Mouse (Mus musculus) embryonic facial prominence, embryonic 14.5 days (tissue): ENCODE data around the gene Casq2. TPM values are rescaled to one million over a fixed set of nuclear protein-coding genes. Genes with fewer than 3 reads are reported as not detected.

Experiments
- ATAC-seq: fragments of 200-750 bp; cut with Nextera tagmentation; 2 replicates; pipeline ENCODE4 v1.8.0; 2017; ENCODE audit warnings: low read depth, moderate number of reproducible peaks, moderate TSS enrichment
- DNase-seq: peaks from one replicate; pipeline ENCODE4 v3.0.0-alpha.2; 2015; ENCODE audit warnings: low spot score
- H3K27ac ChIP-seq: fragments of 300-500 bp; sonication (generic); replicated peaks from 2 replicates; pipeline ENCODE4 v1.5.1; 2014; ENCODE audit warnings: low read depth, mild to moderate bottlenecking, low read length, moderate library complexity
- H3K27me3 ChIP-seq: fragments of 300-500 bp; sonication (generic); replicated peaks from 2 replicates; pipeline ENCODE4 v1.6.1; 2014; ENCODE audit warnings: low read length; ENCODE audit not compliant: control insufficient read depth, insufficient read depth
- H3K36me3 ChIP-seq: fragments of 300-500 bp; sonication (generic); 2 replicates; pipeline ENCODE4 v1.6.1; 2014; ENCODE audit warnings: low read length, mixed read lengths; ENCODE audit not compliant: control insufficient read depth, insufficient read depth
- H3K4me1 ChIP-seq: fragments of 300-500 bp; sonication (generic); 2 replicates; pipeline ENCODE4 v1.6.1; 2014; ENCODE audit warnings: antibody characterized with exemption, low read length; ENCODE audit not compliant: control insufficient read depth, insufficient read depth
- H3K4me2 ChIP-seq: fragments of 300-500 bp; sonication (generic); 2 replicates; pipeline ENCODE4 v1.6.1; 2014; ENCODE audit warnings: low read depth, mild to moderate bottlenecking, low read length, moderate library complexity, mixed read lengths
- H3K4me3 ChIP-seq: fragments of 300-500 bp; sonication (generic); 2 replicates; pipeline ENCODE4 v1.5.1; 2014; ENCODE audit warnings: low read depth, mild to moderate bottlenecking, low read length
- H3K9ac ChIP-seq: fragments of 300-500 bp; sonication (generic); 2 replicates; pipeline ENCODE4 v1.6.1; 2014; ENCODE audit warnings: low read depth, mild to moderate bottlenecking, low read length, moderate library complexity, mixed read lengths
- H3K9me3 ChIP-seq: fragments of 300-500 bp; sonication (generic); 2 replicates; pipeline ENCODE4 v1.6.1; 2016; ENCODE audit warnings: low read length; ENCODE audit not compliant: control insufficient read depth
- WGBS: fragments of 180-500 bp; shearing (Covaris S2); extraction: QIAGEN DNeasy Blood & Tissue Kit; methylation state at CpG from one replicate; pipeline ENCODE4 v1.1.7; 2014; 5-methylcytosine and 5-hydroxymethylcytosine counted together
- polyA plus RNA-seq: library from polyadenylated mRNA; unstranded; fragments of >200 nt; fragmentation: Nextera tagmentation; extraction: Ambion mirVana; gene quantifications from 2 replicates; pipeline ENCODE4 v1.2.1, GENCODE M21; 2014

The Casq2 gene
- polyA plus RNA-seq, 1 experiment from 2014 or later, result 199 TPM

GRCm38 (mm10) chr3:102192621-102193020 lies 106.4 kb downstream of the Casq2 start:
- no peak overlapping the region for H3K4me3 ChIP-seq
- WGBS, result 57% methylated on average over 2 of the region's 2 CpGs
- H3K9ac ChIP-seq, result no peak overlapping the region
- 0 out of 2 replicates have a peak overlapping the region, but pooled peaks have one; percentile 67 for H3K27ac ChIP-seq
- H3K9me3 ChIP-seq, result no peaks in the 10 kb centered on the region
- DNase-seq, result peak; percentile 62
- H3K4me2 ChIP-seq, result no peak overlapping the region
- ATAC-seq, result no peak
- no peaks in the 10 kb centered on the region for H3K27me3 ChIP-seq
- H3K36me3 ChIP-seq, result peaks cover 29% of the 10 kb centered on the region
- H3K4me1 ChIP-seq, result peaks cover 54% of the 10 kb centered on the region

GRCm38 (mm10) chr3:102193488-102194290 lies 107.5 kb downstream of the Casq2 start:
- peak; percentile 41; the same call in 1 of the 2 replicates for ATAC-seq
- Histone ChIP-seq H3K27me3 (no peaks in the 10 kb centered on the region), H3K27ac (peak overlapping the region; percentile 67), H3K9ac (0 out of 2 replicates have a peak overlapping the region, but pooled peaks have one; percentile 15), H3K36me3 (peaks cover 18% of the 10 kb centered on the region), H3K4me3 (no peak overlapping the region), H3K4me2 (peak overlapping the region; percentile 31), H3K9me3 (no peaks in the 10 kb centered on the region), H3K4me1 (peaks cover 52% of the 10 kb centered on the region)
- WGBS, result 9% methylated on average over 20 of the region's 20 CpGs
- peak; percentile 72 for DNase-seq

- no peaks in the 10 kb centered on the region for H3K27me3 ChIP-seq
- peaks cover 53% of the 10 kb centered on the region for H3K4me1 ChIP-seq
- 7% methylated on average over 11 of the region's 11 CpGs for WGBS
- peak overlapping the region; percentile 31 for H3K4me2 ChIP-seq
- ATAC-seq (peak; percentile 46; the same call in 1 of the 2 replicates), DNase-seq (peak; percentile 90)
- H3K9me3 ChIP-seq, result no peaks in the 10 kb centered on the region
- peaks cover 13% of the 10 kb centered on the region; the same call in 1 of the 2 replicates for H3K36me3 ChIP-seq
- no peak overlapping the region for H3K4me3 ChIP-seq
- peak overlapping the region; percentile 67 for H3K27ac ChIP-seq
- H3K9ac ChIP-seq, result no peak overlapping the region
Measured at GRCm38 (mm10) chr3:102194291-102195051, 108.3 kb downstream of the Casq2 start.

GRCm38 (mm10) chr3:102195762-102196161 lies 109.5 kb downstream of the Casq2 start:
- no peak for DNase-seq

More at GRCm38 (mm10) chr3:102195762-102196161, 109.5 kb downstream of the Casq2 start:
- Histone ChIP-seq H3K4me1 (peaks cover 52% of the 10 kb centered on the region), H3K9ac (no peak overlapping the region), H3K9me3 (no peaks in the 10 kb centered on the region), H3K27me3 (no peaks in the 10 kb centered on the region; the same call in 1 of the 2 replicates), H3K4me3 (no peak overlapping the region), H3K36me3 (peaks cover 13% of the 10 kb centered on the region; the same call in 1 of the 2 replicates), H3K27ac (peak overlapping the region; percentile 67; the same call in 1 of the 2 replicates), H3K4me2 (no peak overlapping the region)
- no peak for ATAC-seq
- WGBS, result 77% methylated on average over 2 of the region's 2 CpGs

Other genes with a start within 250 kb of the Casq2 start
- gene Mab21l3, start 237.5 kb upstream of the Casq2 start, polyA plus RNA-seq, result 0.68 and 0.83 TPM in 2 replicates
- 4.8 and 6.8 TPM in 2 replicates for gene Slc22a15, start 162.0 kb upstream of the Casq2 start, polyA plus RNA-seq
- gene Nhlh2, start 76.3 kb upstream of the Casq2 start, polyA plus RNA-seq, result 3.0 and 3.8 TPM in 2 replicates
- 20.8 and 26.6 TPM in 2 replicates for gene Vangl1, start 118.3 kb downstream of the Casq2 start, polyA plus RNA-seq